Mouse (Mus musculus) adrenal gland, adult 2 months (tissue): ENCODE data around the gene Elfn2. TPM values are rescaled to one million over a fixed set of nuclear protein-coding genes. Genes with fewer than 3 reads are reported as not detected.
A peak's percentile ranks its signal among the peaks of the same experiment; 100 is the strongest.

ENCODE experiments used
- DNase-seq: peaks from one replicate; pipeline ENCODE4 v3.0.0; 2021
- long read RNA-seq: library from polyadenylated mRNA; stranded (forward); transcript quantifications from one replicate; pipeline ENCODE4 v2.0.0, GENCODE M21; 2021
- polyA plus RNA-seq: library from polyadenylated mRNA; depleted of rRNA; stranded (reverse); fragments of >200 nt; gene quantifications from 2 replicates; pipeline ENCODE4 v1.2.3, GENCODE M21; 2012; rRNA removed
- total RNA-seq, 2 experiments: library from RNA; stranded (reverse); gene quantifications; 2 replicates each; pipeline ENCODE4 v1.2.3; 2021

The Elfn2 gene
- 1 to 10 TPM; 3.2 to 3.6 TPM for total RNA-seq
- polyA plus RNA-seq = 1.7 and 2.3 TPM in 2 replicates
- long read RNA-seq, partial matches to known transcripts = 0 of 2 reads
- long read RNA-seq, other reads (novel, unspliced or antisense) = 2 of 2 reads

- peak; percentile 33 for DNase-seq
Observed at GRCm38 (mm10) chr15:78718290-78719250, at the start of gene Elfn2. Elfn2 (minus strand) TSS chr15:78718771.

GRCm38 (mm10) chr15:78763704-78764103 is 45.1 kb upstream of the Elfn2 start:
- DNase-seq = no peak

GRCm38 (mm10) chr15:78763210-78763609 is 44.6 kb upstream of the Elfn2 start:
- no peak for DNase-seq

DNA sequence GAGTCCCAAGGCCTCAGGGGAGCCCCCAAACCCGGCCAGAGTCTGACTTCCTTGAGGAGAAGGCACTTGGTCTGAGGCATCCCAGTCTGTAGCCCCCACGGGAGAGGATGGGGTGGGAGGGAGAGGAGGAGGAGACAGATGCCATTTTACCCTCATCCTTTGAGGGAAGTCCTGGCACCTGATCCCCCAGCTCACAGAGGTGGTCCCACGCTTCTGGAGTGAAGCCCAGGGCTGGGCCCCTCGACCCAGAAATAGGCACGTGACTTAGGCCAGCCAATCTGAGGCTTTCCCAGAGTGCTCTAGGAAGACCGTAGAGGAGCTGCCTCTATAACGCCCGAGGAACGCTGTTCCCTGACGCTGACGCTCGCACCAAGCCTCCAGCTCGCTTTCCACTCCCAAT is 42.5 kb upstream of the Elfn2 start:
- DNase-seq = no peak

DNA sequence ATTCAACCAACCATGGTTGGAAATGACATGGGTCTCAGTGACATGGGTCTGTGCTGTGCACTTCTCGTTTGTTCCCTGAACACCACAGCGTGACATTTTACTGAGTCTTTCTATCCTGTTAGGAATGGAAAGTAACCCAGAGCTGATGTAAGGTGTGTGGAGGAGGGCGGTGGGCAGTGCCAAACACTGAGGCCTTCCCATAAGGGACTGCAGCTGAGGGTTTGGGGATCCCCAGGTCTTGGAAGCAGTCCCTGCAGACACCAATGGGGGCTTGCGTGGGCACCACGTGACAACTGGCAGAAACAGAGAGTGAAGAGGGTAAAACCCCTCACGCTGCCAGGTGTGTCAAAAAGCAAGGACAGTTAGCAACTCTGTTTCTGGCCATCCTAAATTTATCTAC is 39.6 kb upstream of the Elfn2 start:
- DNase-seq = no peak

- no peak for DNase-seq
Observed at GRCm38 (mm10) chr15:78755966-78756725, 37.6 kb upstream of the Elfn2 start.

DNA sequence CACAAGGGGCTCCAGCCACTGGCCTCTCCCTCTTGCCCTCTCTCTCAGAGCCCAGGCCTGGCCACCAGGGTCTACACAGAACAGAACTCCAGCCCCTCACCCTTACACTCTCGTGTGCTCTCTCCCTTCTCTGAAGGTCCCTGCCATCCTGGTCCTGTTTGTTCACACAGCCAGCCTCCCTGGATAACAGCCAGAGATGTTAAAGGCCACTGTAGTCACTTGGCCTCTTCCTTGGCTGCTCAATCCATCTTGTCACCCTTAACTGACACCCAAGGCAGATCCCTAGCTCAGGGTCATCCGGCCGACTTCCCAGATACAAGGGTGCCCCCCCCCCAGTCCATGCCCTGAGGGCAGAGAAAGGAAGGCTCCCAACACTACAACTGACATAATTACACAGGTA is 36.7 kb upstream of the Elfn2 start:
- peak; percentile 59 for DNase-seq

GRCm38 (mm10) chr15:78754144-78754543 is 35.6 kb upstream of the Elfn2 start:
- DNase-seq = no peak

- DNase-seq = no peak
Observed at GRCm38 (mm10) chr15:78752991-78753390, 34.4 kb upstream of the Elfn2 start.

- no peak for DNase-seq
Observed at GRCm38 (mm10) chr15:78750608-78751350, 32.2 kb upstream of the Elfn2 start.

DNA sequence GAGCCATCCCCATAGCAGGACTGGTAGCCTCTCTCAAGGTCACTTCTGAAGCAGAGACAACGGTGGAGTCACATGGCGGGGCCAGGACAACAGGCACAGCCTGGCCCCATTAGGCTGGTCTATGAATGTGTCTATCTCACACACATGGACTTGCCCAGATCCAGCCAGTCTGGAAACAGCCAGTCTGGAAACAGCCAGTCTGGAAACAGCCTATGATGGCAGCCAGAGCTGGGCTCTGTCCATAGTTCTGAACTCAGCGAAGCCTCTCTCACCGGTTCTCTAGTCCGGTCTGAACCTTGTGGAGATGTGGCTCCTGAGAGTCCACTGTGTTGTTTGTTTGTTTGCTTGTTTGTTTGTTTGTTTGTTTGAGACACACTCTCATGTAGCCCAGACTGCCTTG is 31.3 kb upstream of the Elfn2 start:
- DNase-seq = no peak

DNA sequence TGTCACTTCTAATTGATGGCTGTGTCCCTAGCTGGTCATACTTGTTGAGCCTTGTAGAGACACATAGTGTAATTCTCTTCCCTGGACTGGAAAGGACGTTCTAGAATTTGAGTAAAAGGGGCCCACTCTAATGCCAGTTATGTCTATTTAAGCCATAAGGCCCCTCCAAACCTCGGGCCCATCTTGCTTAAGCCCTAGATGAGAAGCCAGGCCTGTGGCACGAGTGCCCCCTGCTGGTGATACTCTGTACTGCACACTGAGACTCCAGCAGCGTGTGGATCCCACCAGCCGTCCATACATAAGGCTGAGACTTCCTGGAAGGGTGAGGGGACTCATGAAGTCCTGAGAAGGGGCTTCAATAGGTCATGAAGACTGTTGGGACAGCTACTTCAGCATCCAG is 25.6 kb upstream of the Elfn2 start:
- peak; percentile 71 for DNase-seq

DNA sequence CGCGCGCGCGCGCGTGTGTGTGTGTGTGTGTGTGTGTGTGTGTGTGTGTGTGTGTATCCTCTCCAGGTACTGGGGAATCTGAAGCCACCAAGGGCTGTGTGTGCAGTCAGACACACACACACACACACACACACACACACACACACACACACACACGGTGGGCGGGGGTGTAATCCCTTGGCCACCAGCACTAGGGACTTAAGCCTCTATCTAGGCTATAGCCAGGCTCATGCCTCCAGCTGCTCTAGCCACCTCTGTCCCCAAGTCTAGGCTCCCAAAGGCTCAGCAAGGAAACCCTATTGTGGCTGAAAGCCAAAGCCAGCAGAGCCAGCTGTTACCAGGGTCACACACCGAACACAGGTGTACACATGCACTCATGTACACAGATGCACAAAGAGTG is 24.3 kb upstream of the Elfn2 start:
- DNase-seq = no peak

DNA sequence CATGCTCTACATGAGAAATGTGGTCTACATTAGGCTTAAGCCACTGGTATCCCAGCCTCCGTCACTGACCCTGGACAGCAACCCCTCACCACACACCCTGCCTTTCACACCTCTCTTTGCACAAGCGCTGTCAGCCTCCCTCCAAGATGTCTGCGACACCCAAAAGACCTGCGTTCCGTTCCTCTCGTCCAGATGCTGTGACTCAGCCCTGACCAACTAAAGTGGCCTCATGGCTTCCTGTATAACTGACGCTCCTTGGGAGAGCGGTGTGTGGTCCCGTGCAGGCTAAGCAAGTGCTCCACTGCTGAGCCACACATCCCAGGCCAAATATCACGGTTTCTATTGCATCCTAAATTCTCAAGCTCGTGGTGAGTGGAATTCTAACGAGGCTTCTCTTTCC is 22.1 kb upstream of the Elfn2 start:
- DNase-seq = no peak

DNA sequence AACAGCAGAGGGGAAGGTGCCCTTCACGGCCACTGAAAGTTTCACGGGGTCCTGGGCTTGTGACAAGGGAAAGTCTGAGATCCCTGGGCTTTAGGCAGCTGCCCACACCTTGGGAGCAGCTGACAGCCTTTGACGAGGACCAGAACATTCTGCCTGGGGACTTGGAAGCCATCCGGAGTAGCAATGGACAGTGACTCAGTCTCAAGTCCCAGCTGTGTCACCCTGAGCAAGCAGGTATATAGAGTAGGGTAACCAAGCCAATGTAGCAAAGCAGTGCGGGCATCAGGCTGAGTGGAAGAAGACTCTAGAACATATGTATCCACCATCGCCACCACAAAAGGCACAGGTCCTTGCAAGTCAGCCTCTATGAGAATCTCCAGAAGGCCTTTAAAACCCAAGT is 18.6 kb upstream of the Elfn2 start:
- DNase-seq = no peak

GRCm38 (mm10) chr15:78736681-78737100 is 18.1 kb upstream of the Elfn2 start:
- DNase-seq = peak; percentile 70

DNA sequence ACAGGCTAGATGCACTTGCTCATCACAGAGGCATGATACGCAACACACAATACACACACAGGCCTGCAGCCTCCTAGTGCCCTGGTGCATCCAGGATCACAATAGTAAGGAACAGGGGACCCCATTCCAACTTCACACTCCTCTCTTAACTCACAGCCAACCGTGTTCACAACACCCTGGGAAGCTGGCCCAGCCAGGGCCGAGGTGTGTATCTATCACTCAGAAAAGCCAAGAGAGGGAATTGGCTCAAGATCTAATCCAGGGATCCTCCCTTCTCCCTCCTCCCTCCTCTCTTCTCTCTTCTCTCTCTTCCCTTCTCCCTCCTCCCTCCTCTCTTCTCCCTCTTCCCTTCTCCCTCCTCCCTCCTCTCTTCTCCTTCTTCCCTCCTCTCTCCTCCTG is 17.6 kb upstream of the Elfn2 start:
- DNase-seq = no peak

GRCm38 (mm10) chr15:78735431-78736180 is 17.0 kb upstream of the Elfn2 start:
- DNase-seq = no peak

DNA sequence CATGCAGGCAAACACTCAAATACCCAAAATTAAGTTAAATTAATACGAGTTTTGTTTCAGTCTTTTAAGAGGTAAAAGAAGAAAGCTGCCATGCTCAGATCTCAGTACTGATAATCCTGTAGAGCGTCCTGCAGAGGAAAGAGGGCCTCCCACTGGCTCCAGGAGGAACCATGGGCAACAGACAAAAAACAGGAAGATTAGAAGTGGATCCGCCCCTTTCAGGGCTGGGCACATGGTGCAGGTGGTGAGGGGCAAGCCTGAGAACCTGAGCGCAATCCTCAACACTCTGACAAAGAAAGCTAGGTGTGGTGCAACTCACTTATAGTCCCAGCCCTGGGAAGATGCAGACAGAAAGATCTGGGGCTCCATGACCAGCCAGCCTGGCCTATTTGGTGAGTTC is 13.3 kb upstream of the Elfn2 start:
- no peak for DNase-seq

DNA sequence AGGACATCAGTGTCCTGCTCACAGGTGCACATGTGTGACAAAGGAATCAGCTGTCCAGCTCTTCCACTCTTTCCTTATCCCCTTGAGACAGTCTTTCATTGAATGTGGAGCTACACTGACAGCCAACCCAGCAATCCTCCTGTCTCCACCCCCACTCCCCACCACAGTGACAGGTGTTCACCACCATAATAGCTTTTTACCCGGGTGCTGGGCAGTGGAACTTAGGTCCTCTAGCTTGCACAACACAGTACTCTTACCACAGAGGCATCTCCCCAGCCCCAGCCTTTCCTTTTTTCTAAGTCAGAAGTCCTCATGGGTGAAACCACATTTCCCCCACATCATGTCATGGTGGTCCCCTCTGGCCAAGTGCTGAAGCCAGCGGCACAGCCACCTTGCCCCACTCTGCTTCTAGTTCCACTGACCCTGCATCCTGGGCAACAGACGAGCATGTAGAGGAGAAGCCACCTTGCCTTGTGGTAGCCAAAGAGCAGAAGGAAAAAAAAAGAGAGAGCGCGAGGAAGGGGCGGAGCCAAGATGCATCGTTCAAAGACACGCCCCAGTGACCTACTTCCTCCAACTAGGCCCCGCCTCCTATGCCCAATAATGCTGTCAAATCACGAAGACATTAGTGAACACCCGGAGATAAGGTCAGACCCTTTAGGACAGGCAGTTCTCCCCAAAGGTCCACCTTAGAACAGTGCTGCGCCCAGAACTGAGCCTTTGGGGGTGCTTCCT is 11.9 kb upstream of the Elfn2 start:
- no peak for DNase-seq

DNA sequence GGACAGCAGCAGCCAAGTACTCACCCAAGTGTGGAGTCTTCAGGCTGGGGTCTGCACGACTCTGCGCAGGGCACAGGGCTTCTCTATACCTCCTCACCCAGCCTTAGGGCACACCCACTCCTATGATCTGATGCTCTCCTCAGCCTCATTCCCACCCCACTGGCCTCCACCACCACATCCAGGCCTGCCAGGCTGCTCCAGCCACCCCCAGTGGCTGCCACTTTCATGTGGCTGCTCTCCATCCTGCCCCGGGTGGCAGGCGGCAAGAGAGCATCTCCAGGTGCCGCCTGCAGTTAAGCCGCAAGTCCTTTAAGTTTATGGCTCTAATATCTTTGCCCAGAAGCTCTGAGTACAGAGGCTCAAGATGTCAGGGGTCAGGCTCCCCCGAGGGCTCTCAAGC is 8.1 kb upstream of the Elfn2 start:
- no peak for DNase-seq
